Mouse (Mus musculus): ENCODE measurements around the gene Notch1. TPM values are rescaled to one million over a fixed set of nuclear protein-coding genes. Genes with fewer than 3 reads are reported as not detected.

Notch1 gene
- polyA plus RNA-seq, 1 experiment from 2014 or later = 23.9 TPM

- no peak for ATAC-seq (ENCODE audit: borderline replicate concordance, extremely low read depth, low FRiP score, low TSS enrichment)
- peak overlapping the region; percentile 83 for H3K27ac ChIP-seq
- H3K9me3 ChIP-seq = no peaks in the 10 kb centered on the region
- H3K27me3 ChIP-seq = no peaks in the 10 kb centered on the region
- H3K4me3 ChIP-seq = no peak overlapping the region
- peaks cover 99% of the 10 kb centered on the region for H3K4me1 ChIP-seq
- 28% methylated on average over 5 of the region's 5 CpGs for WGBS
- H3K9ac ChIP-seq = peak overlapping the region; percentile 12; the same call in 1 of the 2 replicates
- no peak overlapping the region for H3K4me2 ChIP-seq
- H3K36me3 ChIP-seq = peaks cover 23% of the 10 kb centered on the region
These were observed 30.1 kb downstream of the Notch1 start for GRCm38 (mm10) chr2:26486264-26486810.

DNA sequence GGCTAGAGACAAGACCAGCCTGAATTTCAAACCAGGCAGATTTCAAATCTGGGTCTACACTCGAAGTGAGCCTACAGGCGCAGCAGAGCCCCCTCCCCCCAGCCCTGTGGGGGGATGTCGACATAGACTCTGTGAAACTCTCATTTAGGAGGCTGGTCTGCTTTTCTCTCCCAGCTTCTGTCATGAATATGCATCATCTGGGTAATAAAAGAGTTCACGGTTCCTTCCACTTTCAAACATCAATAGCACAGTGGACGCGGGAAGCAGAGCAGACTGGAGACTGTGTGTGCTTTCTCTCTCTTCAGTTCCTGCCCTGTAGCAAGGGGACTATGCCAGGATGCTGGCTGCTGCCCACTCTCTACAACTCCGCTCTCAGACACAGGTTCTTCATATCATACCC lies 30.8 kb downstream of the Notch1 start:
- no peak overlapping the region for H3K4me2 ChIP-seq
- peaks cover 29% of the 10 kb centered on the region for H3K36me3 ChIP-seq
- H3K9me3 ChIP-seq = no peaks in the 10 kb centered on the region
- H3K4me3 ChIP-seq = no peak overlapping the region
- peak overlapping the region; percentile 83 for H3K27ac ChIP-seq
- H3K9ac ChIP-seq = no peak overlapping the region
- WGBS = 34% methylated on average over 7 of the region's 7 CpGs
- no peak for ATAC-seq (ENCODE audit: borderline replicate concordance, extremely low read depth, low FRiP score, low TSS enrichment)
- H3K4me1 ChIP-seq = peaks cover 98% of the 10 kb centered on the region
- H3K27me3 ChIP-seq = no peaks in the 10 kb centered on the region

- ATAC-seq (ENCODE audit: borderline replicate concordance, extremely low read depth, low FRiP score, low TSS enrichment) = no peak
- no peaks in the 10 kb centered on the region for H3K9me3 ChIP-seq
- H3K4me3 ChIP-seq = no peak overlapping the region
- peak overlapping the region; percentile 9; the same call in 1 of the 2 replicates for H3K27ac ChIP-seq
- peaks cover 33% of the 10 kb centered on the region for H3K36me3 ChIP-seq
- H3K9ac ChIP-seq = no peak overlapping the region
- 70% methylated on average over 9 of the region's 9 CpGs for WGBS
- H3K4me2 ChIP-seq = no peak overlapping the region
- H3K27me3 ChIP-seq = no peaks in the 10 kb centered on the region
- H3K4me1 ChIP-seq = peaks cover 94% of the 10 kb centered on the region
These were observed 31.2 kb downstream of the Notch1 start for GRCm38 (mm10) chr2:26485278-26485677.

- no peak for ATAC-seq (ENCODE audit: borderline replicate concordance, extremely low read depth, low FRiP score, low TSS enrichment)
- Histone ChIP-seq H3K27me3 (no peaks in the 10 kb centered on the region), H3K9ac (no peak overlapping the region; the same call in 1 of the 2 replicates), H3K27ac (peak overlapping the region; percentile 96), H3K4me3 (no peak overlapping the region), H3K9me3 (no peaks in the 10 kb centered on the region), H3K4me1 (peaks cover 83% of the 10 kb centered on the region), H3K36me3 (peaks cover 44% of the 10 kb centered on the region), H3K4me2 (no peak overlapping the region)
- WGBS = 85% methylated on average over 10 of the region's 10 CpGs
These were observed 32.3 kb downstream of the Notch1 start for GRCm38 (mm10) chr2:26484169-26484568.

DNA sequence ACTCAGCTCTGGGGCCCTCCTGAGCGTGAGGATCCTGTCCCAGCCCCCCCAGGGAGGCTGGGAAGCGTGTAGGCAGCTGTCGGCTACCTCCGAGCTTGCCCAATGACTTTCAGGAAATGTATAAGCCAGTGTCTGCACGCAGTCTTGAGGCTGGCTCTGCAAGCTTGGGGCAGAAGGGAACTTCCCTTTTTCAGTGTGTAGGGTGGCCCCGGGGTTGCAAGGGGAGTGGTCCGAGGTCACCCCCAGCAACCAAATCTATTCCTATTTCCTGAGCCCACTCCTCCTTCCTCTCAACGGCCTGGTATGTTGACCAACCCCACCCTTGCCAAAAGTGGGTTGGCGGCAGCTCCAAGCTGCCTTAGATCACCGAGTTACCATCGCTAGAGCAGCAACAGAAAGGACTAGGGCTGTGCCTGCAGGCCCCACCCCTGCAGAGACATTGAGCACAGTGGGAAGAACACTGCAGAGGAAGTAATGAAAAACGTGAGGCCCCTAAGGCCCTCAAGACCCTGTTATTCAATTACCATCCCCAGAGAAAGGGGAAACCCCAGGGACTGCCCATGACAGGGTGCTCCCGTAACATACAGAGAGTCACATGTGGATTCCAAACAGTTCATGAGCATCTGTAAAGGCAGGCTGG lies 33.1 kb downstream of the Notch1 start:
- 0 out of 2 replicates have a peak, but pooled peaks have one; percentile 11 for ATAC-seq (ENCODE audit: borderline replicate concordance, extremely low read depth, low FRiP score, low TSS enrichment)
- H3K27ac ChIP-seq = peak overlapping the region; percentile 96
- peak overlapping the region; percentile 14; the same call in 1 of the 2 replicates for H3K4me2 ChIP-seq
- H3K4me1 ChIP-seq = peaks cover 75% of the 10 kb centered on the region
- 45% methylated on average over 13 of the region's 13 CpGs for WGBS
- H3K9ac ChIP-seq = 0 out of 2 replicates have a peak overlapping the region, but pooled peaks have one; percentile 7
- H3K27me3 ChIP-seq = no peaks in the 10 kb centered on the region
- no peak overlapping the region for H3K4me3 ChIP-seq
- no peaks in the 10 kb centered on the region for H3K9me3 ChIP-seq
- H3K36me3 ChIP-seq = peaks cover 53% of the 10 kb centered on the region

- H3K9me3 ChIP-seq = no peaks in the 10 kb centered on the region
- peaks cover 58% of the 10 kb centered on the region for H3K36me3 ChIP-seq
- H3K27me3 ChIP-seq = no peaks in the 10 kb centered on the region
- 68% methylated on average over 3 of the region's 3 CpGs for WGBS
- H3K4me1 ChIP-seq = peaks cover 69% of the 10 kb centered on the region
- H3K9ac ChIP-seq = 0 out of 2 replicates have a peak overlapping the region, but pooled peaks have one; percentile 7
- no peak for ATAC-seq (ENCODE audit: borderline replicate concordance, extremely low read depth, low FRiP score, low TSS enrichment)
- peak overlapping the region; percentile 96 for H3K27ac ChIP-seq
- no peak overlapping the region for H3K4me3 ChIP-seq
- peak overlapping the region; percentile 14; the same call in 1 of the 2 replicates for H3K4me2 ChIP-seq
These were observed 33.6 kb downstream of the Notch1 start for GRCm38 (mm10) chr2:26482824-26483223.

- H3K27ac ChIP-seq = peak overlapping the region; percentile 96
- no peak overlapping the region for H3K4me3 ChIP-seq
- ATAC-seq (ENCODE audit: borderline replicate concordance, extremely low read depth, low FRiP score, low TSS enrichment) = peak; percentile 55; the same call in 1 of the 2 replicates
- no peaks in the 10 kb centered on the region for H3K9me3 ChIP-seq
- 0 out of 2 replicates have a peak overlapping the region, but pooled peaks have one; percentile 6 for H3K4me2 ChIP-seq
- no peak overlapping the region for H3K9ac ChIP-seq
- H3K4me1 ChIP-seq = peaks cover 60% of the 10 kb centered on the region
- no peaks in the 10 kb centered on the region for H3K27me3 ChIP-seq
- 55% methylated on average over 10 of the region's 10 CpGs for WGBS
- peaks cover 66% of the 10 kb centered on the region for H3K36me3 ChIP-seq
These were observed 34.6 kb downstream of the Notch1 start for GRCm38 (mm10) chr2:26481724-26482495.

DNA sequence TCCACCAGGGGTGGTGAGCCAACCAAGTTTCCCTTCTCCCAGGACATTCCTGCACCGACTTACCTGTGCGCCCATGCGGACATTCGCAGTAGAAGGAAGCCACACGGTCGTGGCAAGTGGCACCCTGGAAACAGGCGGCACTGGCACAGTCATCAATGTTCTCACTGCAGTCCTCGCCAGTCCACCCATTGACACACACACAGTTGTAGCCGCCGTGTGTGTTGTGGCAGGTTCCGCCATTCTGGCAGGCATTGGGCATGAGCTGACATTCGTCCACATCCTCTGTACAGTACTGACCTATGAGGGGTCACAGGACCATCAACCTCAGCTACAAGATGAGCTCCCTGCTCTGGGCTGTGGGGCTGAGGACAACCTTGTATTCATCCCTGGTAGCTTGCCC lies 35.6 kb downstream of the Notch1 start:
- no peaks in the 10 kb centered on the region for H3K27me3 ChIP-seq
- no peaks in the 10 kb centered on the region for H3K9me3 ChIP-seq
- no peak overlapping the region for H3K4me3 ChIP-seq
- peaks cover 76% of the 10 kb centered on the region for H3K36me3 ChIP-seq
- peaks cover 55% of the 10 kb centered on the region for H3K4me1 ChIP-seq
- 92% methylated on average over 12 of the region's 12 CpGs for WGBS
- H3K27ac ChIP-seq = peak overlapping the region; percentile 96
- no peak overlapping the region for H3K9ac ChIP-seq
- no peak for ATAC-seq (ENCODE audit: borderline replicate concordance, extremely low read depth, low FRiP score, low TSS enrichment)
- no peak overlapping the region for H3K4me2 ChIP-seq

- WGBS = 89% methylated on average over 2 of the region's 2 CpGs
- Histone ChIP-seq H3K9me3 (no peaks in the 10 kb centered on the region), H3K9ac (no peak overlapping the region), H3K27me3 (no peaks in the 10 kb centered on the region), H3K4me2 (no peak overlapping the region), H3K27ac (no peak overlapping the region), H3K4me1 (peaks cover 45% of the 10 kb centered on the region), H3K4me3 (no peak overlapping the region), H3K36me3 (peaks cover 82% of the 10 kb centered on the region)
- no peak for ATAC-seq (ENCODE audit: borderline replicate concordance, extremely low read depth, low FRiP score, low TSS enrichment)
These were observed 37.7 kb downstream of the Notch1 start for GRCm38 (mm10) chr2:26478685-26479205.

DNA sequence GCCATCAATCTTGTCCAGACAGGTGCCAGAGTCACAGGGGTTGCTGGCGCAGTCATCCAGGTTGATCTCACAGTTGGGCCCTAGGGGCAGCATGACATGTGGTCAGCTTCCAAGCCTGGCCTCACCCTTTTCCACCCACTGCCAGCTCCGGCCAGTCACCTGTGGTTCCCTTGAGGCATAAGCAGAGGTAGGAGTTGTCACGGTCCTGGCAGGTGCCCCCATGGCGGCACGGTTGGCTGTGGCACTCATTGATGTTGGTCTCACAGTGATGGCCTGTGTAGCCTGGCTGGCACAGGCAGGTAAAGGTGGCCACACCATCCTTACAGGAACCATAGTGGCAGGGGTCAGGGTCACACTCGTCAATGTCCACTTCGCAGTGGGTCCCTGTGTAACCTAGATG lies 38.6 kb downstream of the Notch1 start:
- Histone ChIP-seq H3K4me1 (peaks cover 36% of the 10 kb centered on the region), H3K36me3 (peaks cover 88% of the 10 kb centered on the region), H3K4me2 (no peak overlapping the region), H3K9me3 (no peaks in the 10 kb centered on the region), H3K27me3 (no peaks in the 10 kb centered on the region), H3K9ac (no peak overlapping the region), H3K27ac (no peak overlapping the region), H3K4me3 (no peak overlapping the region)
- no peak for ATAC-seq (ENCODE audit: borderline replicate concordance, extremely low read depth, low FRiP score, low TSS enrichment)
- WGBS = 94% methylated on average over 7 of the region's 7 CpGs

- Histone ChIP-seq H3K9ac (no peak overlapping the region), H3K4me2 (no peak overlapping the region), H3K4me1 (peaks cover 16% of the 10 kb centered on the region), H3K4me3 (no peak overlapping the region), H3K27ac (peak overlapping the region; percentile 79), H3K36me3 (peaks cover 99% of the 10 kb centered on the region), H3K9me3 (no peaks in the 10 kb centered on the region), H3K27me3 (no peaks in the 10 kb centered on the region)
- ATAC-seq (ENCODE audit: borderline replicate concordance, extremely low read depth, low FRiP score, low TSS enrichment) = no peak
- WGBS = 67% methylated on average over 13 of the region's 13 CpGs
These were observed 40.7 kb downstream of the Notch1 start for GRCm38 (mm10) chr2:26475505-26476430.

All from lung, embryonic 15.5 days (tissue).